ENCODE assay signal across 10 mouse cellular contexts in the genomic region with DNA sequence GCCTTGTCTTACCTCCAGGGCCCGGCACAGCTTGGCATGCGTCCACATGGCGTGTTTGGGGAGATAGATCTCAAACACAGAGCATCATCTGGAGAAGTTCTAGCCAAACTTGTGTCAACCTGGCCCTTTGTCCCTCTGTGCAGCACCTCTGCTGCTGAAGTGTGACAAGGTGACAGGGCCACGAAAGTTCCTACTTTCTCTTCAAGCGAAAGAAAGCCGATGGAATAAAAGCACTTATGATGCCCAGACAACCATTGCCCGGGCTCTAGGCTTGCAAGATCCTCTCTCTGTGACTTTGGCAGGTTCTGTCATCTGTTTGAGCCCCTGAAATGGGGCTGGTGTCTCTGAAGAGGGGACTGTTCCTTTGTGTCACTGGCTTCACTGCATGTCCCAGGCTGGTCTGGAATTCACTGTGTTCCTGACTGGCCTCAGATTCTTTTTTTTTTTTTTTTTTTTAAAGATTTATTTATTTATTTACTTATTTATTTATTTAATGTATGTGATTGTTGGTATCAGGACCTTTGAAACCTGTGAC. TPM values are rescaled to one million over a fixed set of nuclear protein-coding genes. Genes with fewer than 3 reads are reported as not detected.
DNase-seq lines count a peak whose midpoint lies in the region; ATAC-seq and TF ChIP-seq lines count a peak whose summit lies in the region.
"Had no signal": no experiment of that assay in that cellular context is flagged by ENCODE, and none has a peak within 500 bp of the region (broad histone marks: within the 10 kb centered on the region; RNA-seq: fewer than 3 reads in every experiment).

No protein-coding gene starts in this region.

- peak overlapping the region; percentile 51 for H3K4me3 ChIP-seq in left cerebral cortex, adult 2 months
- H3K4me3 ChIP-seq in forebrain, embryonic 11.5 days (ENCODE audit: low read depth, low read length), result peak overlapping the region; percentile 39
- H3K4me3 ChIP-seq in intestine, postnatal 0 days (ENCODE audit: low read depth, low read length), result peak overlapping the region; percentile 56
- H3K4me3 ChIP-seq in neural tube, embryonic 13.5 days, result peak overlapping the region; percentile 49
- no peak overlapping the region for H3K4me3 ChIP-seq in lung, adult 2 months (replicated peaks; ENCODE audit: extremely low read depth, low read depth, low read length)
- H3K4me3 ChIP-seq: myocyte had no signal

- ATAC-seq in forebrain, embryonic 11.5 days (replicated peaks; ENCODE audit: low FRiP score), result peak; percentile 16; the same call in 1 of the 2 replicates
- peak; percentile 7; the same call in 1 of the 2 replicates for ATAC-seq in intestine, postnatal 0 days
- peak; percentile 32; the same call in 1 of the 2 replicates for ATAC-seq in neural tube, embryonic 13.5 days (ENCODE audit: low read depth)
- ATAC-seq: Patski had no signal

- no peaks in the 10 kb centered on the region for H3K36me3 ChIP-seq in forebrain, embryonic 11.5 days (ENCODE audit: control insufficient read depth, insufficient read depth, low read length)
- no peaks in the 10 kb centered on the region for H3K36me3 ChIP-seq in intestine, postnatal 0 days (ENCODE audit: control insufficient read depth, insufficient read depth)
- peaks cover 11% of the 10 kb centered on the region for H3K36me3 ChIP-seq in neural tube, embryonic 13.5 days

- 89% methylated on average over 7 of the region's 7 CpGs for WGBS in forebrain, embryonic 11.5 days
- WGBS in intestine, postnatal 0 days, result 83% methylated on average over 7 of the region's 7 CpGs
- 90% methylated on average over 7 of the region's 7 CpGs for WGBS in neural tube, embryonic 13.5 days
- 79% methylated on average over 7 of the region's 7 CpGs for WGBS in lung, adult 2 months

- 0 out of 2 replicates have a peak, but pooled peaks cover 2% of the 10 kb centered on the region for H3K4me1 ChIP-seq in forebrain, embryonic 11.5 days (replicated peaks; ENCODE audit: control insufficient read depth, insufficient read depth, low read length)
- no peaks in the 10 kb centered on the region for H3K4me1 ChIP-seq in intestine, postnatal 0 days (replicated peaks; ENCODE audit: control insufficient read depth, insufficient read depth, low read length)
- H3K4me1 ChIP-seq in neural tube, embryonic 13.5 days (replicated peaks), result peaks cover 8% of the 10 kb centered on the region; the same call in 1 of the 2 replicates
- H3K4me1 ChIP-seq in lung, adult 2 months (ENCODE audit: control insufficient read depth, insufficient read depth, low read length), result no peaks in the 10 kb centered on the region

- no peaks in the 10 kb centered on the region for H3K27me3 ChIP-seq in forebrain, embryonic 11.5 days (ENCODE audit: control insufficient read depth, insufficient read depth, low read length)
- no peaks in the 10 kb centered on the region for H3K27me3 ChIP-seq in intestine, postnatal 0 days (replicated peaks; ENCODE audit: control insufficient read depth, insufficient read depth, low read length)
- 0 out of 2 replicates have a peak, but pooled peaks cover 3% of the 10 kb centered on the region for H3K27me3 ChIP-seq in neural tube, embryonic 13.5 days
- H3K27me3 ChIP-seq: Patski had no signal

- TF ChIP-seq POLR2A in lung, adult 2 months (IDR thresholded peaks at IDR 0.05; ENCODE audit: borderline replicate concordance, extremely low read depth, low read depth, low read length), result no peak

- no peaks in the 10 kb centered on the region for H3K9me3 ChIP-seq in forebrain, embryonic 11.5 days (ENCODE audit: control insufficient read depth, low read length)
- no peaks in the 10 kb centered on the region for H3K9me3 ChIP-seq in intestine, postnatal 0 days (ENCODE audit: control insufficient read depth)
- no peaks in the 10 kb centered on the region for H3K9me3 ChIP-seq in neural tube, embryonic 13.5 days

- no peak overlapping the region; the same call in 1 of the 2 replicates for H3K4me2 ChIP-seq in forebrain, embryonic 11.5 days (ENCODE audit: low read depth, low read length, severe bottlenecking)
- peak overlapping the region; percentile 78 for H3K4me2 ChIP-seq in intestine, postnatal 0 days (replicated peaks; ENCODE audit: low read depth)
- H3K4me2 ChIP-seq in neural tube, embryonic 13.5 days, result peak overlapping the region; percentile 61

- DNase-seq in left cerebral cortex, adult 2 months (ENCODE audit: extremely low spot score in 1 of 2, low spot score in 2 of 2), result no peak
- no peak for DNase-seq in left cerebral cortex, adult 11 months (ENCODE audit: low spot score)
- DNase-seq in forebrain, embryonic 11.5 days (ENCODE audit: low spot score), result no peak
- no peak for DNase-seq in layer of hippocampus, adult 11-12 months (ENCODE audit: low spot score)
- no peak for DNase-seq in layer of hippocampus, adult 9-10 months (ENCODE audit: low spot score)
- no peak for DNase-seq in lung, adult 2 months

- H3K27ac ChIP-seq in left cerebral cortex, adult 2 months, result no peak overlapping the region
- H3K27ac ChIP-seq in forebrain, embryonic 11.5 days (ENCODE audit: low read depth, low read length), result no peak overlapping the region
- H3K27ac ChIP-seq in intestine, postnatal 0 days (ENCODE audit: low read depth, low read length), result no peak overlapping the region
- H3K27ac ChIP-seq in neural tube, embryonic 13.5 days (replicated peaks), result no peak overlapping the region; the same call in 1 of the 2 replicates

- intact Hi-C loops in left cerebral cortex, adult 2 months (cut with DNase I), result no loop called here

- H3K9ac ChIP-seq in forebrain, embryonic 11.5 days (ENCODE audit: low read length), result peak overlapping the region; percentile 79
- no peak overlapping the region for H3K9ac ChIP-seq in intestine, postnatal 0 days (ENCODE audit: low read depth, low read length)
- no peak overlapping the region for H3K9ac ChIP-seq in neural tube, embryonic 13.5 days

- no peak for TF ChIP-seq CTCF in left cerebral cortex, adult 2 months (IDR thresholded peaks at IDR 0.05)
- no peak for TF ChIP-seq CTCF in intestine, postnatal 0 days (IDR thresholded peaks at IDR 0.05; ENCODE audit: low read depth)
- no peak for TF ChIP-seq CTCF in lung, adult 2 months (IDR thresholded peaks at IDR 0.05; ENCODE audit: insufficient read depth, low read length)

RNA-seq across cellular contexts. Expression of gene Acer2, which starts 56.0 kb away (rescaled TPM):
- total RNA-seq in left cerebral cortex, adult 2 months (2021), result 1 to 10 TPM; 6.7 to 8.1 TPM
- polyA plus RNA-seq in forebrain, embryonic 11.5 days (2014; fragmentation: Nextera tagmentation; extraction: Ambion mirVana), result 8.4 and 8.7 TPM in 2 replicates
- 9.3 and 9.7 TPM in 2 replicates for polyA plus RNA-seq in intestine, postnatal 0 days (2015; fragmentation: Nextera tagmentation; extraction: Ambion mirVana)
- 20.0 and 23.8 TPM in 2 replicates for polyA plus RNA-seq in neural tube, embryonic 13.5 days (2015; fragmentation: Nextera tagmentation; extraction: Ambion mirVana)
- 179 and 323 TPM in 2 replicates for polyA plus RNA-seq in lung, adult 2 months (2012; rRNA removed)
- polyA plus RNA-seq: Patski had no signal
